Mouse (Mus musculus) heart, embryonic 16.5 days (tissue): ENCODE data around the gene Ntm. TPM values are rescaled to one million over a fixed set of nuclear protein-coding genes. Genes with fewer than 3 reads are reported as not detected.

Experiments
- ATAC-seq: fragments of 200-750 bp; cut with Nextera tagmentation; replicated peaks from 2 replicates; pipeline ENCODE4 v1.8.0; 2017; ENCODE audit warnings: moderate number of reproducible peaks; ENCODE audit not compliant: insufficient read depth, low FRiP score; ENCODE audit errors: extremely low read depth
- H3K27ac ChIP-seq: fragments of 300-500 bp; sonication (generic); 2 replicates; pipeline ENCODE4 v1.5.1; 2014; ENCODE audit warnings: mild to moderate bottlenecking, low read length, control low read depth, moderate library complexity
- H3K27me3 ChIP-seq: fragments of 300-500 bp; sonication (generic); 2 replicates; pipeline ENCODE4 v1.6.1; 2014; ENCODE audit warnings: low read length, mixed read lengths; ENCODE audit not compliant: control insufficient read depth, insufficient read depth
- H3K36me3 ChIP-seq: fragments of 300-500 bp; sonication (generic); 2 replicates; pipeline ENCODE4 v1.6.1; 2014; ENCODE audit not compliant: control insufficient read depth, insufficient read depth
- H3K4me1 ChIP-seq: fragments of 300-500 bp; sonication (generic); 2 replicates; pipeline ENCODE4 v1.6.1; 2014; ENCODE audit warnings: low read length, mixed read lengths; ENCODE audit not compliant: control insufficient read depth, insufficient read depth
- H3K4me2 ChIP-seq: fragments of 300-500 bp; sonication (generic); 2 replicates; pipeline ENCODE4 v1.6.1; 2014; ENCODE audit warnings: low read depth, mild to moderate bottlenecking, control low read depth, low read length
- H3K4me3 ChIP-seq: fragments of 300-500 bp; sonication (generic); 2 replicates; pipeline ENCODE4 v1.5.1; 2014; ENCODE audit warnings: mild to moderate bottlenecking, control low read depth, low read length
- H3K9ac ChIP-seq: fragments of 300-500 bp; sonication (generic); 2 replicates; pipeline ENCODE4 v1.6.1; 2014; ENCODE audit warnings: low read length, control low read depth
- H3K9me3 ChIP-seq: fragments of 300-500 bp; sonication (generic); replicated peaks from 2 replicates; pipeline ENCODE4 v1.6.1; 2016; ENCODE audit warnings: low read length; ENCODE audit not compliant: control insufficient read depth
- WGBS: fragments of 180-500 bp; shearing (Covaris S2); extraction: QIAGEN DNeasy Blood & Tissue Kit; methylation state at CpG from one replicate; pipeline ENCODE4 v1.1.7; 2014; 5-methylcytosine and 5-hydroxymethylcytosine counted together
- polyA plus RNA-seq: library from polyadenylated mRNA; unstranded; fragments of >200 nt; fragmentation: Nextera tagmentation; extraction: Ambion mirVana; gene quantifications from 2 replicates; pipeline ENCODE4 v1.2.1, GENCODE M21; 2015

The Ntm gene
- polyA plus RNA-seq, 1 experiment from 2014 or later = 23.6 TPM

DNA sequence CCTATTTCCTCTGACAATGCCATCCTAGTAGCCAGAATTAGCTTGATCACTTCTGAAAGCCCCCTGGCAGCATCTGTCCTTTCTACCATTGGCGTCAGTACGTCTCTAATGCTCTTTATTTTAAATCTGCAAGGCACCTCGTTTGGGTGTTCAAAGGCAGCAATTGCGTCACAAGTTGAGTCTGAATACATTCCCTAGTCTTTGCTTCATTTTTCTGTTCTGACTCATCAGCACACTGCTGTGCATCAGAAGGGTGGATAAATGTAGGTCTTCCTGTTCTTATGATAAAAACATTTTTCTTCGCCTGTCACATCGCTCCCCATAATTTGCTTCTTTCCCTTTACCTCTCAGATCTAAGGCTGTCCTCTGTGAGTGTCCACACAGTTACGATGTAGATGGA, 958.4 kb downstream of the Ntm start:
- WGBS = 85% methylated on average over 7 of the region's 7 CpGs

DNA sequence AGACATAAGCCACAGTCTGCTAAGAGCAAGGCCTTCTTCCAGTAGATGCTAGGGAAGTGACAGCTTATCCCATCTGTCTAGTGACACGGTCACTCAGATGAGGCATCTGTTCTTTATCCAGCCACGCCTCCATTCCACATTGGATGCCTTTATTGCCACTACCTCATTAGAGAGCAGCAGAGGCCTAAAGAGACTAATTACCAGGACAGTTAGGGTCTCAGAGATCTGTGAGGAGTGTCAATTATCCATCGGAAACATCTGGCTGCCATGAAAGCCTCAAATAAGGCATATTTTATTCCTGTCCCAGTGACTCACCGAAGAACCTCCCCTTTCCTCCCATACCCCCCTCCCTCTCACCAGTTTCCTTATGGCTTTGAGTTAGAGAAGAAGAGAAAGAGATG, 963.0 kb downstream of the Ntm start:
- WGBS = 44% methylated on average over 4 of the region's 4 CpGs

More for the DNA sequence above, 958.4 kb downstream of the Ntm start:
- Histone ChIP-seq H3K36me3 (no peaks in the 10 kb centered on the region), H3K9me3 (no peaks in the 10 kb centered on the region), H3K27ac (no peak overlapping the region), H3K4me3 (no peak overlapping the region), H3K27me3 (no peaks in the 10 kb centered on the region), H3K9ac (no peak overlapping the region), H3K4me1 (0 out of 2 replicates have a peak, but pooled peaks cover 4% of the 10 kb centered on the region), H3K4me2 (no peak overlapping the region)
- no peak for ATAC-seq

DNA sequence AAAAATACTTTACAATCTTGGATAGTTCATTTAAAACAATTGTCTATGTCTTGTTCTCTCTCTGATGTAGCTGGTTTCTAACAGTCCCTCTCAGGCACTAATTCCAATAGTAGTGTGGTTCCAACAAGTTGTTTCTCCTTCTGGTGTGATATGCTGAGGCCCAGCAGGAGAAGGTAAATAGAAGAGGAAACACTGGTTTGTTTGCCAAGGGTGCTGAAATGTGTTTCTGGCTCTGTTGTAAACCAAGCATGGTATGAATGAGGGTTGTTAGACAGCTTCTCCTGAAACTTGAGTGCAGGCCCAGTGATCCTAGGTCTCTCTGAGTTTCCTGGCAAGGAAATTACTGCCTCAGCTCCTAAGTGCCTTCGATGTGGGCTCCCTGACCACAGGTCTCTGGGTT, 985.7 kb downstream of the Ntm start:
- WGBS = 71% methylated on average over 1 of the region's 1 CpGs
- H3K27me3 ChIP-seq = no peaks in the 10 kb centered on the region
- H3K36me3 ChIP-seq = no peaks in the 10 kb centered on the region
- no peaks in the 10 kb centered on the region for H3K9me3 ChIP-seq
- H3K4me1 ChIP-seq = peaks cover 10% of the 10 kb centered on the region
- no peak overlapping the region for H3K27ac ChIP-seq
- H3K4me2 ChIP-seq = no peak overlapping the region
- no peak overlapping the region for H3K9ac ChIP-seq
- no peak overlapping the region for H3K4me3 ChIP-seq
- ATAC-seq = no peak

More for the DNA sequence above, 963.0 kb downstream of the Ntm start:
- H3K27ac ChIP-seq = no peak overlapping the region
- ATAC-seq = no peak
- 0 out of 2 replicates have a peak, but pooled peaks cover 4% of the 10 kb centered on the region for H3K4me1 ChIP-seq
- no peak overlapping the region for H3K4me2 ChIP-seq
- H3K9me3 ChIP-seq = no peaks in the 10 kb centered on the region
- no peak overlapping the region for H3K4me3 ChIP-seq
- H3K36me3 ChIP-seq = no peaks in the 10 kb centered on the region
- H3K9ac ChIP-seq = no peak overlapping the region
- no peaks in the 10 kb centered on the region for H3K27me3 ChIP-seq

DNA sequence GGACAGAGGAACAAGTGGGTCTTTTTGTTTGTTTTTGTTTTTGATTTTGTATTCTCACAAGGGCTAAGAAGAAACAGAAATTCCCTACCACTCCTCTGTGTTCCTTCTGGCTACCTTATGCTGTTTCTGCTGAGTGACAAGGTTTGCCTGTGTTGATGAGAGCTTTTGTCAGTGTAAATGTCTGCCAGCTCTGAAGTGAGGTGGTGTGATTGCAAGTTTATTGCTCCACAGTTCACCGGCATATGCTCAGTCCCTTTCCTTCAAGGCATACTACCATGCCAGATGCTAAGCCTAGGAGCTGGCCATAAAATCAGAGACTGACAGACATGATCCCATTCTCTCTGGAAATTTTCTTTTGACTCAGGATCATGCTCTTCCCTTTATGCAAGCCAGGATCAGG, 993.5 kb downstream of the Ntm start:
- Histone ChIP-seq H3K4me3 (no peak overlapping the region), H3K4me2 (no peak overlapping the region), H3K9ac (no peak overlapping the region), H3K4me1 (no peaks in the 10 kb centered on the region), H3K36me3 (no peaks in the 10 kb centered on the region), H3K27ac (no peak overlapping the region), H3K9me3 (no peaks in the 10 kb centered on the region), H3K27me3 (no peaks in the 10 kb centered on the region)
- 80% methylated on average over 1 of the region's 1 CpGs for WGBS
- ATAC-seq = no peak
